Comparison of ENCODE assay signal across 16 mouse cellular contexts in the genomic region with DNA sequence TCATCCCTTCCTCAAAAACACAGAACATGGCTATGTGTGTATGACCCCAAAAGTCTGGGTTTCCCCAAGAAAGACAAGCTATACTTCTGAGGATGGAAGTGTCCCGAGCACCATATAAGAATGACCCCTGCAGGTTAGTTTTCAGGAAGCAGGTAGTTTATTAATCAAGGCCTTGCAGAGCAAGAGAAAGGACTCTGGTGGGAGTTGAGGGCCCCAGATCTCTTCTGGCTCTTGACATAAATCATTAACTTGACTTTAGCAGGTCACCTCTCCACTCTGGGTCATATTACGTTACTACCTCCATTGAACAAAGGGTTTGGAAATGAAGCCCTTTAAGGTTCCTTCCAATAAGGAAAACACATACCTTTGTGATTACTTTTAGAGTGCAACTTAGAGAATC. TPM values are rescaled to one million over a fixed set of nuclear protein-coding genes. Genes with fewer than 3 reads are reported as not detected.
"Had no signal": no experiment of that assay in that cellular context is flagged by ENCODE, and none has a peak within 500 bp of the region (broad histone marks: within the 10 kb centered on the region; RNA-seq: fewer than 3 reads in every experiment).

No protein-coding gene starts in this region.

- H3K4me3 ChIP-seq: limb, embryonic 13.5 days; midbrain, embryonic 12.5 days; myocyte; neural tube, embryonic 15.5 days had no signal

- H3K27me3 ChIP-seq: limb, embryonic 13.5 days; midbrain, embryonic 12.5 days; neural tube, embryonic 15.5 days had no signal

- ATAC-seq: hindbrain, embryonic 16.5 days; inflammation-experienced regulatory T-cells, adult 6 months had no signal

- H3K4me2 ChIP-seq: limb, embryonic 13.5 days; midbrain, embryonic 12.5 days; neural tube, embryonic 15.5 days had no signal

- H3K27ac ChIP-seq: limb, embryonic 13.5 days; liver, embryonic 14.5 days; midbrain, embryonic 12.5 days; neural tube, embryonic 15.5 days had no signal

- H3K9me3 ChIP-seq: limb, embryonic 13.5 days; midbrain, embryonic 12.5 days; neural tube, embryonic 15.5 days had no signal

- H3K36me3 ChIP-seq: limb, embryonic 13.5 days; midbrain, embryonic 12.5 days; neural tube, embryonic 15.5 days had no signal

- H3K4me1 ChIP-seq: limb, embryonic 13.5 days; midbrain, embryonic 12.5 days; neural tube, embryonic 15.5 days had no signal

- H3K9ac ChIP-seq: limb, embryonic 13.5 days; liver, embryonic 14.5 days; midbrain, embryonic 12.5 days; neural tube, embryonic 15.5 days had no signal

- DNase-seq: kidney, adult 18-20 months; kidney, postnatal 25 days; layer of hippocampus, adult 9-11 months; layer of hippocampus, postnatal 36 days; left cerebral cortex, postnatal 4 days; lung, adult 18-20 months; right cerebral cortex, postnatal 25 days; thymus, postnatal 36 days had no signal

RNA-seq across cellular contexts. Expression of gene Il12a, which starts 15.7 kb away (rescaled TPM):
- polyA plus RNA-seq: liver, adult 2 months; midbrain, embryonic 12.5 days; neural tube, embryonic 15.5 days had no signal
